Mouse (Mus musculus): ENCODE results near the gene Khdc4.
A peak's percentile ranks its signal among the peaks of the same experiment; 100 is the strongest.

Khdc4 gene

DNA sequence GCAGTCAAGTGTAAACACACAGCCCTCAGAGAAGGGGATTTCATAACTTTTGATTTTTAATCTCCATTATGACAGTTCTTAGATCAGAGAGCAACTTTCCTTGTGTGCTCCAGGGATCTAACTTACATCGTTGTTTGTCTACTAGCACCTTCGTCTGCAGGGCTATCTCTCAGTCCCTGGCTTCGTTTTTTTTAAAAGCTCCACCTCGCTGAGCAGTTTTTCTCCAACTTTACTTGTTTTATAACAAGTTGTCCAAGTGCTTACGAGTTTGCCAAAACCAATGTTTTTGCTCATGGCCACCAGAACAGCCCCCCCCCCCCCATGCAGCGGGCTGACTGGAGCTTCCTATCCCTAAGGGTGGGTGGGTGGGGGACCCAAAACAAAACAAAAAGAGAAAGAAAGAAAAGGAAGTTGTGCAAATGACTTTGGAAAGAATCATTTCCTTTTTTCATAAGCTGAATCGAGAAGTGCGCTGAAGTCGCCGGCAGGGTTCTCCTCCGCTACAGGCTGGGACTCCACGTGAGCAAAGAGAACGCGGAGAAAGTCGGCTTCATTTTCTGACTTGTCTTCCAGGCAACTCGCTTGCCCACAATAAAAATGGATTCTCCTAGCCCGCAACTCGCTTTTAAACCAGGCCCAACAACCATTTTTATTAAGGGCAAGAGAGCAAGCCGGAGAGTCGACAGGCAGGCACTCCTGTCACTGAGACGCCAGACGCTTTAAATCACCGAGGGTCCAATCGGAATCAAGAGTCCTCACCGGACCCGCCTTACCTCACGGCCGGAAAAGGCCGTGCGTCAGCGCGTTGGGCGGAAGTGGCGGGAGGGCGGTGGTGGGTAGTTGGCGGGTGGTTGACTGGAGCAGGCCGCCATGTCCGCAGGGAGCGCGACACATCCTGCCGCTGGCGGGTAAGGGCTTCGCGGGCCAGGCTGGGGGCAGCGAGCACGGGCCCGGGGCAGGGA lies at the start of gene Khdc4:
Khdc4 (plus strand) TSS at position 824 of the 962 bp plus-strand sequence.
- DNase-seq (ENCODE audit: low spot score): peak; percentile 95

DNA sequence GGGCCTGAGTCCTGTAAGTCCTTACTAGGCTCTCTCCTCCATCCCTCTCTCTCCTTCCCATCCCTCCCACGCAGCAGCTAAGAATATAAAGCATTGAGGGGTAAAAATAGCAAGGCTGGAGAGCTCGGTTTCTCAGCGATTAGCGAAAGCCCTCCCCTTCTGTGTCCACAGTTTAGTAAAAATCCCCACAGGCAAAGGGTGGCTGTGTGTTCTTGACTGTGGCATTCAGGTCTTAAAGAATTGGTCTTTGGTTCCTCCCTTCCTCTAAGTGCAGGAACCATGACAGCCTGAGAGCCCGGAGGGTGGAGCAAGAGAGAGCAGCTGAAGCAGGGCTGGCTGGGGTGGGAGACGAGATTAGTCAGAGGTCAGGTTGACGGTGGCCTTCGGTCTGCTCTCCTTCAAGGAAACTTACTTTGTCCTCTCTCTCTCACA lies 49.0 kb upstream of the Khdc4 start:
- no peak for DNase-seq (ENCODE audit: low spot score)

DNA sequence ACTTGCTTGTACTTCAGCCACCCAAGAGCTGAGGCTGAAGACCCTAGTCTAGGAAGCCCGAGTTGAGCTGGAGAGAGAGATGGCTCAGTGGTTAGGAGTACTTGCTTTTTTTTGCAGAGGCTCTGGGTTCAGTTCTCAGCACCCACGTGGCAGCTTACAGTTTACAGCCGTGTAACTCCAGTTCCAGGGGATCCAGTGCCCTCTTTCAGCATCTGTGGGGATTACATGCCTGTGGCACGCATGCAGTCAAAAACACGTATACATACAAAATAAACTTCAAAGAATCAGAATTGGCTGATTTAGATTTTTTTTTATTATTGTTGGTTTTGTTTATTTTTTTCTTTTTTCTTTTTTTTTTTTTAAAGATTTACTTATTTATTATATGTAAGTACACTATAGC lies 48.5 kb upstream of the Khdc4 start:
- DNase-seq (ENCODE audit: low spot score): no peak

DNA sequence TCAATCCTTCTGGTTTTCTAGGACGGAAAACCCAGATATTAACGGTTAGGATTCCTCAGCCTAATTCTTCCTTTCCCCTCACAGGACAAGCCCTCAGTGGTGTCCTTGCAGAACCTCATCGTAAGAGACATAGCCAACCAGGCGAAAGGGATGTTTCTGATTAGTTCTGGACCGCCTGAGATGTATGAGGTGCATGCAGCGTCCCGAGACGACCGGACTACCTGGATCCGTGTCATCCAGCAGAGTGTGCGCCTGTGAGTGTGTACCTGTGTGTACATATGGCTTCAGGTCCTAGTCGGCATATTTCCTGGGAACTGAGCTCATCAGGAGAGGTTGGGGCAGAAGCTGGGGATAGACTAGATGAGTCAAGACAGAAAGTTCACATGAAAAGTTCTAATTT lies 46.4 kb upstream of the Khdc4 start:
- no peak for DNase-seq (ENCODE audit: low spot score)

DNA sequence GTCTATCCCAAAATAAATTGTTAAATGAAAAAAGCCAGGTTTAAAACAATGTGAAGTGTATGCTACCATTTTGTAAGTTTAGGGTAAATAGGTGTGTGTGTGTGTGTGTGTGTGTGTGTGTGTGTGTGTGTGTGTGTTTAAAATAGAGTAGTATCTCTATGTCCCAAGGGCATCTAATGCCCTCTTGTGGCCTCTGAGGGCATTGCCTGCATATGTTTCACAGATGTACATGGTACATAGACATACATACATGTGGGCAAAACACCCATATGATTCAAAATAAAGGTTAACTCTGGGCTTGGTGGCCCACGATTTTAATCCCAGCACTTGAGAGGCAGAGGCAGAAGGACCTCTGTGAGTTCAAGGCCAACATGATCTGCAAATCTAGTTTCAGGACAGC lies 44.9 kb upstream of the Khdc4 start:
- DNase-seq (ENCODE audit: low spot score): no peak

DNA sequence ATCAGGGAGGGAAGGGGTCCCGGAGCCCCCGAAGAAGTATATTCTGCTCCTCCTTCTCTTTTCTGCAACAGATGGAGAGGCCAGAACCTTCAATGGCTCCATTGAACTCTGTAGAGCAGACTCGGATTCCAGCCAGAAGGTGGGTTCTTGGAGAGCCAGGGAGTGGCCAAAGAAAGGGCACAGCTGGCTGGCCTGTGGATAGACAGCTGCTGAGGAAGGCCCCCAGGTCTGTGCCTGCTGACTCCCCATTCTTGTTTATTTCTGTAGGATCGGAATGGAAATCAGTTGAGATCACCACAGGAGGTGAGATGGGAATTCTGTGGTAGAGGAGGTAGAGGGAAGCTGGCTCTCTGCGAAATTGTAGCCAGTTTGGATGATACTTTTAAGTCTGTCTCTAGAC lies 42.5 kb upstream of the Khdc4 start:
- no peak for DNase-seq (ENCODE audit: low spot score)

DNA sequence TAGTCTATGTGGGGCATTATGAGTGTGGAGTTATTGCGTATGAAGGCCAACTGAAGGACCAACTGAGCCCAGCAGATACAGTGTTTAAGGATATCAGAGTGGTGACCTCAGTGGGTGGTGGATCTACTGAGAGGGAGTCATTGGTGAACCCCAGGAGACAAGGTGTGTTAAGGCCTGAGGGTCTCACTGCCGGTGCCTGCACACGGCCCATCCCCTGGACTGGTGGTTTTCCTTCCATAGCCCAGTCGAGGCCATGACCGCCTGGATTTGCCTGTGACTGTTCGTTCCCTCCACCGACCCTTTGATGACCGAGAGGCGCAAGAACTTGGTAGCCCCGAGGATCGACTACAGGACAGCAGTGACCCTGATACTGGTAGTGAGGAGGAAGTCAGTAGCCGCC lies 39.7 kb upstream of the Khdc4 start:
- no peak for DNase-seq (ENCODE audit: low spot score)

DNA sequence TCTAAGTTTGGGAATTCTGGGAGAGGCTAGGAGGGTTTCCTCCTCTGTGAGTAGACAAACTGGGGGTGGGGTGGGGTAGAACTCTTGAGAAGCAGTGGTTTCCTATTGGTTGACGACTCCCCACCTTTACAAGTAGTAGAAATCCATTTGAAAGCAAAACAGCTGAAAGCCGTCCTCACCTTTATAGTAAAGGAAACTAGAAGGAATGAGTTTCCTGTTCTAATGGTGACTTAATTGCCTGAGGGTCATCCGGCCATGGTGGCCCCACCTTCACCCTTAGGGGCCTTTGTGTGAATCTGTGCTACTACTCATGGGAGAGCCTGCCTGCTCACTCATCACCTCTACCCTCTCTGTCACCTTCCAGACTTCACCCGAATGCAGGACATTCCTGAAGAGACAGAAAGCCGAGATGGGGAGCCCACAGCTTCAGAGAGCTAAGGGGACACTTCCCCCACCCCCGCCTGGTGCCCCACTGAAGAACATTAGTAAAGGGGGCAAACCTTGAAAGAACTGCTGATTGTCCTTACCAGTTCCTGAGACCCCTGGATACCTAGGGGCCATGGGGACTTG lies 39.1 kb upstream of the Khdc4 start:
- no peak for DNase-seq (ENCODE audit: low spot score)

DNA sequence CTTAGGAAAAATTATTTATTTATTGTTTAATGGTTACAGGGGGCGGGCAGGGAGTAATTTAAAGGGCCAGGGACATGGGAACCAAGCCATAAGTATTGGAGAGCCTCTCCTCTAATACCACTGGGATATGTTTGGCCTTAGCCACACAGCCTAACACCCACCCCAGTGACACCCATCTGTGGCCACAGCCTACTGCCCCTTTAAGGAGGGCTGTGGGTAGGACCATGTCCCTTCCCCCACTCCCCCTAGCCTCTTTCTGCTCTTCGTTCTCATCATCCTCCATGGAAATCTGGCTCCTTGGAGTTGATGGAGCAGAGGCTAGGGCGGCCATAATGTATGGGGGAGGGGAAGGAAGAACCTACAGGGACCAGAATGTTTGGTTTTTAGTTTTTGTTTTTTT lies 38.5 kb upstream of the Khdc4 start:
- no peak for DNase-seq (ENCODE audit: low spot score)

DNA sequence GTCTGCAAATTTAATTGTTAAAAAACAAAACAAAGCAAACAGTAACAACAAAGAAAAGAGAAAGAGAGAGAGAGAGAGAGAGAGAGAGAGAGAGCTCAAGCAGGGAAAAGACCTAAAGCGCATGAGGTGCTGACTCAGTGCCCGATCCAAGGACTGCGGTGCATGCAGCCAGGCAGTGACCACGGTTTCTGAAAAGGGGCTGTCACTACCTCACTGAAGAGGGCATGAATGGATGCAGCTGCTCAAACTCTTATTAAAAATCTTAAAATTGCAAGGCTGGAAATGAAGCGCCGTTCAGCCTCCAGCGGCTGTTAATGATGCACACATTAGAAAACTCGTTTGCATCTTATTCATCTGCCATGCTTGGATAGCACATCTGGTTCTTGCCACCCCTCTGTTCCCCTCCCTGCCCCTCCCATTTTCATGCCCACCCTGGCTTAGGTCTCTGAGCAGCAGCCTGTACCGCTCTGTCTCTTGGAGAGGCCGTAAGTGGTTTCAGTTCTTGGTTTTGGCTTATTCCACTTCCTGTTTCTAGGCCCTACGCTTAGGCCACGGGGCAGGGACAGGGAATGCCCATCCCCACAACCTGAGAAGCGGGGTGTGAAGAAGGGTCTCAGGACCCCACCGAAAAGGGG lies 37.7 kb upstream of the Khdc4 start:
- no peak for DNase-seq (ENCODE audit: low spot score)

DNA sequence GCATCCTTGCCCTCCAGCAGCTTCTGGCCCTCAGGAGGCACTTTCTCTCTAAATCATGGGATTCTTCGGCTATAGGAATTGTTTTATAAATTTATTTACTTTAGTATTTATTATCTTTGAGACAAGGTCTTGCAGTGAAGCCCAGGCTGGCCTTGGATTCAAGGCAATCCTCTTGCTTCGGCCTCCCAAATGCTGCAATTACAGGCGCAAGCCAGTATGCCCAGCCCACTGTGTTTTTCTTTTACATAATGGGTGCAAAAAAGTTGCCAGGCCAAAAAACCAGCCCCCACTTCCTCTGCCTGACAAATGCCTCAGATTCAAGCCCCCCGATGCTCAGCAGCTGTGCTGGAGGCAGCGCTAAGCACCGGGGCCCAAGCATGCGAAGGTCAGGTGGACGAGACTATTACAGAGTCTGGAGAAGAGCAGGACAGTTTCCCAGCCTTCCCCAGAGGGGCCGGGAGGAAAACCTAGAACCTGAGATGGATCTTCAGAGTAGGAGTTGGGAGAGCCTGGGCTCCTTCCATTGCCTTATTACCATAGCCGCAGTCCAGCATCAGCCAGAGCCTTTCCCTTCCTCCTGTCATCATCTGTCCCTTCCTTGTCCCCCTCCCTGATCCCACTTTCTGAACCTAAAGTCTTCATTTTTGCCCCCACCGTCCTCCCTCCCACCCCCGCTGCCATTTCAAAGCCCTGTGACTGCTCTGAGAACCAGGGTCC lies 37.0 kb upstream of the Khdc4 start:
- no peak for DNase-seq (ENCODE audit: low spot score)

DNA sequence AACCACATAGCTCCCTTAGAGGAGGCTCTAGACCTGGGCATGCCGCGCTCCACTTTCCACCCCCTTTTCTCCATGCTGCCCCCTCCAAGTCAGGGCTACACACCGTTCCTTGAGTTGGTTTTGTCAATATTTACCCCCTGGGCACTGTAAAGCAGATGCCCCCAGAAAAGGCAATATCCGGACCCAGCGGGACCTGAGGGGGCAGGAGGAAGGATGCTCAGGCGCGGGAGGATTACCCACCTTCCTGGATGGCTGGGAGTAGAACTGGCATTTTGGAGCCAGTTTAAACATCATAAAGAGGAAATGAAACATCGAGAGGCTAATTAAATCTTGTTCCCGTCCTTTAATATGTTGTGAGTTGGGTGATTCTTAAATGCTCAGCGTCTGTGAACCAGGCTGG lies 36.4 kb upstream of the Khdc4 start:
- DNase-seq (ENCODE audit: low spot score): no peak

DNA sequence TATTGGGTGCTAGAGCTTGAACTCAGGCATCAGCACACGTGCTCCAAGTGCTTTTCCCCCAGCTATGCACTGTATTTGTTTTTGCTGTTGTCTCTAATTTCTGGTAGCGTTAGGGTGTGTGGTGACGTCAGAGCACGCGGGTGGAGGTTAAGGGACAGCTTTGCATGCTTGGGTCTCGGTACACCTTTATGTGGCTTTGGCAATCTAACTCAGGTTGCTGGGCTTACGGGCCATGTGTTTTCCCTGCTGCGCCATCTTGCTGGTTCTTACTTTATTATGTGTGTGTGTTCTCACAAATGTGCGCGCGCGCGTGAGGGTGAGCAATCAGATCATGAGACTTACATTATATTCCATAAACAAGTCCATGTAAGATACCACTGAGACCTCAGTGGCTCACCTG lies 35.6 kb upstream of the Khdc4 start:
- no peak for DNase-seq (ENCODE audit: low spot score)

DNA sequence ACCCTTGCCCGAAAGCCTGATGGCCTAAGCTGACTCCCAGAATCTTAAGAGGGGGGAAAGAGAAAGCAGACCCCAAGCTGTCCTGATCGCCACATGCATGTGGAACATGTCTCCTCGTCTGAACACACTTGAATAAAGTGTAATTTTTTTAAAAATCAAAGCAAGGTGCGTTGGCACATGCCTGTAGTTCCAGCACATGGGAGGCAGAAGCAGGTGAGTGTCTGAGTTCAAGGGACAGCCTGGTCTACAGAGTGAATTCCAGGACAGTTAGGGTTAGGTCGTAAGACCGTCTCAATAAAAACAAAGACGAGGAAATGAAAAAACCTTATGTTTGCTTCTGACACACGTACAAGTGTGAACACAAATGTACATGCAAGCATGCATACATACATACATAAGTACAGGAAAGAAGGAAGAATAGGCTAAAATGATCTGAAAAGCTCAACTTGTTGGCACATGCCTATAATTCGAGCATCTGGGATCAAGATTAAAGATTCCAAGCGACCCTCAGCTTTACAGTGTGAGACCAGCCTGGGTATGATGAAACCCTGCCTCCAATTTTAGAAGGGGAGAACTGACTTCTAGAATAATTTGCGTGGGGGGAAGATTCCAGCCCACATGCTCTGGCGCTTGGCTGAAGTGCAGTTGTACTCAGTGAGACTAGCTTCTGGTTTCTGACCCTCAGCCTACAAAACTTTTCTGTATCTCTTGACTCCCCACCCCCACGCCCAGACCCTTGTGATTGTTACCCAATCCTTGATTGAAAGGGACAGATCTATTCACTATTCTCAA lies 34.7 kb upstream of the Khdc4 start:
- no peak for DNase-seq (ENCODE audit: low spot score)

DNA sequence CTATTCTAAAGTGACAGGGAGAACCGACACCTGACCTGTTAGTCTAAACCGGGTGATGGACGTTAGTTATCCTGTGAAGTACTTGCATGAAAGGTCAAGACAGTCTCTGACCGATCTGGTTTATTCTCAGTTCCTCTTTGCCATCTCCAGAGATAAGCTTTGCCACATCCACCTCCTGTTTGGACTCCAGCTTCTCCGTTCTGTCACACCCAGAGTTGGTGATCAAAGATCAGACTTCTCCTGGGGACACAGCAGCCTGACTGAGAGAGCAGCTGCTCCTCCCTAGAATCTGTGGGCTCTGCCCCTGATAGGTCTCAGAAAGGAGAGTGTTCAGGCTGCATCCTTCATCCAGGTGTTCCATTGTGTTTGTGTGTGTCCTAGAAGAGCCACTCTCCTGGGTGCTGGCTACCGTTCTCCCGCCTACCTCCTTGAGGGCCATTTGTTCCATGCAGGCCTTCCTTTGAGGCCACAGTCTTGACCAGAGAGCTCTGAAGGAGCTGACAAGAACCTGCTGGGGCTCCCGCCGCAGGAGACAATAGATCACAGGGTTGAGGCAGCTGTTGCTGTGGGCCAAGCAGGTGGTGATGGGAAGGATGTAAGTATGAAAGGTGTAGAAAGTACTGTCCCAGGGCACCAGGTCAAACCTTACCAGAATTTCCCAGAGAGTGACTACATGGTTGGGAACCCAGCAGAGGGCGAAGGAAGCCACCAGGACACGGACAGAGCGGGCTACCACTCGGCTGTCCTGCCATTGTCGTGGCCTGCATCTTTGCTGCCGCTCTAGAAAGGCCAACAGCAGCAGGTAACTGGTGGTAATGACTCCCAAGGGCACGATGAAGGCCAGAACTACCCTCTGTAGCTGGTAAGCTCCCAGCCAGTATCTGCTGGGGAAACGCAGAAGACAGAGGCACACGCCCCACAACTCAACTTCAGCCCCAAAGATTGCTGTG lies 33.7 kb upstream of the Khdc4 start:
- DNase-seq (ENCODE audit: low spot score): no peak

DNA sequence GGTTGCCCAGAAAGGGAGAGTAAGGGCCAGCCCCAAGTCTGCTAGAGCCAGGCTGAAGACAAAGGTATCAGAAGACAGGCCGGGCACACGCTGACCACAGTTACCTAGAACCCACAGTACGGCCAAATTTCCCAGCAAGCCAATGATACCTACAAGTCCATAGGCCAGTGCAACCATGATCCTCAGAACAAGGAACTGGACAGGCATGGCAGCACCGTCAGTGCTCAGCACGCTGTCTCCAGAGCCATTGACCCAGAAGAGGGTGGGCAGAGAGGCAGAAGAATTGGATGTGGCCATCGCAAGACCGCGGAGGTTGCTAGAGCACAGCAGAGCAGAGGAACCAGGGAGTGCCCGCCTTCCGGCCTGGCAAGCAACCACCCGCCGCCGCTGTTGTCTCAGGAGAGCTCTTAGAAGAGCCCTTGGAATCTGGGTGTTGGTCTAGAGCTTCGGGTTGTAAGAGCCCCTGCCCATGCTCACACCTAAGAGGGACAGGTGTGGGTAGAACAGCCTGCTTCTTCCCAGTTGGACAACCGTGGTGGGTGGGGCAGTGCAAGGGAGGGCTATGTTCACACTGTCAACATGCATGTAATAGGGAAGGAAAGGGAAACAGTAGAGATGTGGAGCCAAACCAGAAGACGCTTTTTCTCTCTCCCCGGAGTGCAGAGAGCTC lies 32.6 kb upstream of the Khdc4 start, which contains the start of gene Rxfp4:
Rxfp4 (minus strand) TSS at position 297 of the 670 bp plus-strand sequence.
- DNase-seq (ENCODE audit: low spot score): no peak

DNA sequence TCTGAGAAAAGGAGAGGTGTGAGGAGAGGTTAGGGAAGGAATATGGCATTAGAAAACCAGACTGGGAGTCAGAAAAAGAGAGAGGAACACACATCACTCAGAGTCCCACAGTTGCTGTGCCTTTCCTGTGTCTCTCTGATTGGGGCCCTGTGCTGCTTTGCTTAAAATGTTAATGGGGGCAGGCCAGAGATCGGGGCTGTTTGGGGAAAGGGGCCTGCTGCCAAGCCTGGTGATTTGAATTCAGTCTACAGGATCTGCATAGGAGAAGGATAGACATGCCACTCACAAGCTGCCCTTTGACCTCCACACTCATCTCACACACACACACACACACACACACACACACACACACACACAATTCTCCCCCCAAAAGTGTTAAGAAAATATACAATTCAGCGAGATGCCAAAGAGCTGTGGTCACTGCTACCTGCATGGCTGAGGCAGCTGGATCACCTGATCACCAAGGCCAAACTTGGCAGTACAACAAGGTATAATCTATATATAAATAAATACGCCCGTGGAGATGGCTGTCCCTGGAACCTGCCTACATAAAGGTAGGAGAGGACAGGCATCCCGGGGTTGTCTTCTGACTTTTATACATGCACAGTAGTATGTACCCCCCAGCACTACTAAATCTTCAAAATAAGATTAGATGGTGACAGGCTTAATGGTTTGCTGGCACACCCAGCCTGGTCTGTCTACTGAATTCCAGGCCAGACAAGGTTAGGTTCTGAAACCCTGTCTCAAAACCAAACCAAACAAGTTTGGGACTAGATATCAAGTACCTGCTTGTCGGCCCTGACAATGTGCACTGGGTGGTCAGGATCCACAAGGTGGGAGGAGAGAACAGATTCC lies 31.9 kb upstream of the Khdc4 start:
- DNase-seq (ENCODE audit: low spot score): no peak

DNA sequence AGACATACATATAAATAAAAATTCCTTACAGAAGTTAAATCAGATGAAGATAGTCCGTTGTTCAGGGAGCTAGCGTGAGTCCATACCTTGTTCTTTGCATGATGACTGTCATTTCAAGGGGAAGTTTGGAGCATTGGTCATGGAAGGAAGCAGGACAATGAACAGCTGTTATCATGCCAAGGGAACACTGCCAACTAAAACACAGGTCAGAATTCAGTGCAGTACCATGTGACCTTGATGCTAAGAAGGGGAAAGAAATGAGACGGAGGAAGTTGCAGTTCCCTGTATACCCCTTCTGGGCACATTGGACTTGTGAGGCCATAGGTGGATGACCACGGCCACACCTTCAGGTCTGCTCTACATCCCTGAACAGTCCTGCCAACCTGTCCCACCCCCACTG lies 31.0 kb upstream of the Khdc4 start:
- no peak for DNase-seq (ENCODE audit: low spot score)

DNA sequence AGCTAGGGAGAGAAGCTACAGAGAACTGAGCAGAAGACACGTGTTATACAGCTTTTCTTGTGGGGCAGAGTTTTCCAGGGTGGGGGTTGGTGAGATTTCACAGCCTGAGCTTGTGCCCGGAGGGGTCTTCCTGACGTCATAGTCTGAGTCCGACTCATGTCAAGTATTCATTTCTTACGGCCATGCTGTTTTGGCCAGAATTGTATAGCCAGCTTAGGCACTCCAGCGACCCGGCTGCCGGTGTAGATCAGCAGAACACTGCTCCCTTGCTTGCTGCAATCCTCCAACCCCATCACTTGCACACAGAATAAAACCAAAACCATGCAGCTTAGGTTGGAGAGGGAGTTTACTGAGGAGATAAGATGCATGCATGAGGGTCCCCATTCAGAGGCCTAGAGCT lies 30.0 kb upstream of the Khdc4 start:
- DNase-seq (ENCODE audit: low spot score): no peak
